9 mouse cellular contexts compared by ENCODE assay signal in the genomic region with DNA sequence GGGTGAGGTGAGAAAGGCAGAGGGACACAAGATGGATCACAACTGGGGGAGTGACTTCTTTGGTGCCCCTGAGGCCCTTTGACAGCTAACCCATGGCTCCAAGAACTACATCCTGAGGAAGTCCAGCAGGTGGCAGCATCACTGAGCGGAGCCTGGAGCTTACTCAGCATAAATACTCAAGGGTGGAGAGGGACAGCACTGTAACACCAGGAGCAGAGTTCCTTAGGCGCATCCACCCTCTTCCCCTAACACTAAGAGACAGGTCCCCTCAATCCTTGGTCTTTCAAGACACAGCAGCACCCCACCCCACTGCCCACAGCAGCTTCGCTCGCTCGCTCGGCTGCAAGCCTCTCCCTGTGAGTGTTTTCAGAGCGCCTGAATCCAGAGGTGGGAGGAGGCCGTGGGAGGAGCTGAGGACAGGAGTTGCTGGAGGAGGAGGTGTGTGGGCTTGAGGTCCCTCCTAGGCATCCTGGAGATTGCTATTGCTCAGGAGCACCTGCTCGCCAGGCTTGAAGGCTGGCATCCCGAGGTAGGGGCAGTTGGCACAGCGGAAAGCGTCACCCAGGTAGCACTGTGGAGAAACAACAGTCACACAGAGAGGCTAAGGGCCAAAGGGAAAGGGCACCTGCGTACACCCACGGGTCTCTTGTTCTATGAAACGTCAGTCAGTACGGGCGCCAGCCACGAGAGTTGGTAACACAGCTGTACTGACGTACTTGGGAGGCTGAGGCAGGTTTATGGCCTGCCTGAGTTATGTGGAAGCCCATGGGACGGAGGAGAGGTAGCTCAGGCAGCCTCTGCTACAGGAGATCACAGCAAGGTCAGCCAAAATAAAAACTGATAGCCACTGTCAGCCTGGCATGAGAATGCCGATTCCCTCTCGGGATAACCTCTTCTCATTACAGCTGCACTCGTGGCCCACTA. TPM values are rescaled to one million over a fixed set of nuclear protein-coding genes. Genes with fewer than 3 reads are reported as not detected.
DNase-seq lines count a peak whose midpoint lies in the region; ATAC-seq and TF ChIP-seq lines count a peak whose summit lies in the region.
"Had no signal": no experiment of that assay in that cellular context is flagged by ENCODE, and none has a peak within 500 bp of the region (broad histone marks: within the 10 kb centered on the region; RNA-seq: fewer than 3 reads in every experiment).

No protein-coding gene starts in this region.

- no peaks in the 10 kb centered on the region for H3K4me1 ChIP-seq in bone marrow macrophage, adult 2 months (ENCODE audit: control insufficient read depth, insufficient read depth, low read length)
- H3K4me1 ChIP-seq in forebrain, embryonic 13.5 days = no peaks in the 10 kb centered on the region
- no peaks in the 10 kb centered on the region for H3K4me1 ChIP-seq in hindbrain, embryonic 16.5 days (ENCODE audit: control insufficient read depth, insufficient read depth, low read depth, low read length)
- no peaks in the 10 kb centered on the region for H3K4me1 ChIP-seq in limb, embryonic 12.5 days (replicated peaks)
- H3K4me1 ChIP-seq in midbrain, embryonic 14.5 days (ENCODE audit: control insufficient read depth, insufficient read depth, low read length) = no peaks in the 10 kb centered on the region

- no peak overlapping the region for H3K27ac ChIP-seq in bone marrow macrophage, adult 2 months (ENCODE audit: insufficient read depth, low read depth, low read length)
- no peak overlapping the region for H3K27ac ChIP-seq in forebrain, embryonic 13.5 days
- no peak overlapping the region for H3K27ac ChIP-seq in hindbrain, embryonic 16.5 days (ENCODE audit: low read depth, low read length)
- H3K27ac ChIP-seq in limb, embryonic 12.5 days = no peak overlapping the region
- H3K27ac ChIP-seq in midbrain, embryonic 14.5 days (replicated peaks; ENCODE audit: low read depth, low read length) = no peak overlapping the region

- peaks cover 70% of the 10 kb centered on the region for H3K36me3 ChIP-seq in forebrain, embryonic 13.5 days (ENCODE audit: poor library complexity, severe bottlenecking)
- H3K36me3 ChIP-seq in hindbrain, embryonic 16.5 days (ENCODE audit: control insufficient read depth, insufficient read depth, low read length) = peaks cover 30% of the 10 kb centered on the region
- peaks cover 76% of the 10 kb centered on the region for H3K36me3 ChIP-seq in limb, embryonic 12.5 days
- peaks cover 68% of the 10 kb centered on the region for H3K36me3 ChIP-seq in midbrain, embryonic 14.5 days (ENCODE audit: control insufficient read depth, insufficient read depth, low read length)

- no peak overlapping the region for H3K9ac ChIP-seq in forebrain, embryonic 13.5 days
- no peak overlapping the region for H3K9ac ChIP-seq in hindbrain, embryonic 16.5 days (ENCODE audit: low read depth, low read length)
- no peak overlapping the region for H3K9ac ChIP-seq in limb, embryonic 12.5 days (replicated peaks)
- no peak overlapping the region for H3K9ac ChIP-seq in midbrain, embryonic 14.5 days (replicated peaks; ENCODE audit: low read length)

- no peaks in the 10 kb centered on the region for H3K27me3 ChIP-seq in forebrain, embryonic 13.5 days
- H3K27me3 ChIP-seq in hindbrain, embryonic 16.5 days (replicated peaks; ENCODE audit: control insufficient read depth, insufficient read depth, low read length) = no peaks in the 10 kb centered on the region
- no peaks in the 10 kb centered on the region for H3K27me3 ChIP-seq in limb, embryonic 12.5 days
- no peaks in the 10 kb centered on the region for H3K27me3 ChIP-seq in midbrain, embryonic 14.5 days (ENCODE audit: control insufficient read depth, insufficient read depth, low read length)
- H3K27me3 ChIP-seq: megakaryocyte, embryonic 14.5 days had no signal

- H3K9me3 ChIP-seq in forebrain, embryonic 13.5 days (replicated peaks) = no peaks in the 10 kb centered on the region
- H3K9me3 ChIP-seq in hindbrain, embryonic 16.5 days (ENCODE audit: control insufficient read depth, low read length) = no peaks in the 10 kb centered on the region
- no peaks in the 10 kb centered on the region for H3K9me3 ChIP-seq in limb, embryonic 12.5 days
- H3K9me3 ChIP-seq in midbrain, embryonic 14.5 days (ENCODE audit: control insufficient read depth, low read length) = no peaks in the 10 kb centered on the region
- H3K9me3 ChIP-seq: megakaryocyte, embryonic 14.5 days had no signal

- ATAC-seq in forebrain, embryonic 13.5 days = peak; percentile 61
- peak; percentile 51; the same call in 1 of the 2 replicates for ATAC-seq in hindbrain, embryonic 16.5 days
- peak; percentile 34; the same call in 1 of the 2 replicates for ATAC-seq in limb, embryonic 12.5 days (ENCODE audit: insufficient number of reproducible peaks, insufficient read depth, low FRiP score, low TSS enrichment, low read depth)
- ATAC-seq in midbrain, embryonic 14.5 days (ENCODE audit: low FRiP score, low TSS enrichment) = no peak

- TF ChIP-seq POLR2A in bone marrow macrophage, adult 2 months (IDR thresholded peaks at IDR 0.05; ENCODE audit: borderline replicate concordance, low read depth, low read length) = no peak

- 80% methylated on average over 23 of the region's 23 CpGs for WGBS in forebrain, embryonic 13.5 days
- WGBS in hindbrain, embryonic 16.5 days = 82% methylated on average over 23 of the region's 23 CpGs
- 78% methylated on average over 23 of the region's 23 CpGs for WGBS in limb, embryonic 12.5 days
- 80% methylated on average over 23 of the region's 23 CpGs for WGBS in midbrain, embryonic 14.5 days

- DNase-seq in frontal cortex, postnatal 36 days (ENCODE audit: low spot score in 2 of 2) = peak; percentile 43 to 73
- no peak for DNase-seq in frontal cortex, postnatal 14 days (ENCODE audit: low spot score in 2 of 2)
- peak; percentile 79 for DNase-seq in midbrain, embryonic 14.5 days
- peak; percentile 61 to 69 for DNase-seq in spleen, postnatal 4 days (ENCODE audit: low spot score in 2 of 2)

- H3K4me2 ChIP-seq in forebrain, embryonic 13.5 days = no peak overlapping the region
- no peak overlapping the region for H3K4me2 ChIP-seq in hindbrain, embryonic 16.5 days (ENCODE audit: low read length)
- no peak overlapping the region for H3K4me2 ChIP-seq in limb, embryonic 12.5 days
- H3K4me2 ChIP-seq in midbrain, embryonic 14.5 days (ENCODE audit: low read length) = no peak overlapping the region

- TF ChIP-seq CTCF in bone marrow macrophage, adult 2 months (IDR thresholded peaks at IDR 0.05; ENCODE audit: low read depth, low read length) = 0 out of 2 replicates have a peak, but pooled peaks have one; percentile 21

- no peak overlapping the region for H3K4me3 ChIP-seq in bone marrow macrophage, adult 2 months (ENCODE audit: insufficient read depth, low read length)
- H3K4me3 ChIP-seq in forebrain, embryonic 13.5 days = no peak overlapping the region
- no peak overlapping the region for H3K4me3 ChIP-seq in hindbrain, embryonic 16.5 days (ENCODE audit: low read length)
- H3K4me3 ChIP-seq in limb, embryonic 12.5 days (replicated peaks) = no peak overlapping the region
- H3K4me3 ChIP-seq in midbrain, embryonic 14.5 days (replicated peaks; ENCODE audit: low read depth, low read length) = no peak overlapping the region
- H3K4me3 ChIP-seq: megakaryocyte, embryonic 14.5 days had no signal

RNA-seq across cellular contexts. Expression of a gene that starts 12.6 kb away (rescaled TPM):
- not detected in 2 replicates for polyA plus RNA-seq in bone marrow macrophage, adult 2 months (2012; ENCODE audit: insufficient read depth, insufficient read length, missing spikeins)
- polyA plus RNA-seq in forebrain, embryonic 13.5 days (2015; fragmentation: Nextera tagmentation; extraction: Ambion mirVana) = not detected in 2 replicates
- polyA plus RNA-seq in hindbrain, embryonic 16.5 days (2015; fragmentation: Nextera tagmentation; extraction: Ambion mirVana) = 0.79 and 0.80 TPM in 2 replicates
- not detected in 2 replicates for polyA plus RNA-seq in limb, embryonic 12.5 days (2016; fragmentation: Nextera tagmentation; extraction: Ambion mirVana)
- polyA plus RNA-seq in midbrain, embryonic 14.5 days (2014; fragmentation: Nextera tagmentation; extraction: Ambion mirVana) = 0.81 TPM in 1 of 2 replicates, not detected in the other

RNA-seq across cellular contexts. Expression of a gene that starts 15.2 kb away (rescaled TPM):
- 33.1 and 34.1 TPM in 2 replicates for polyA plus RNA-seq in bone marrow macrophage, adult 2 months (2012; ENCODE audit: insufficient read depth, insufficient read length, missing spikeins)
- 55.0 and 60.8 TPM in 2 replicates for polyA plus RNA-seq in forebrain, embryonic 13.5 days (2015; fragmentation: Nextera tagmentation; extraction: Ambion mirVana)
- polyA plus RNA-seq in hindbrain, embryonic 16.5 days (2015; fragmentation: Nextera tagmentation; extraction: Ambion mirVana) = 67.7 and 69.8 TPM in 2 replicates
- 61.8 and 64.4 TPM in 2 replicates for polyA plus RNA-seq in limb, embryonic 12.5 days (2016; fragmentation: Nextera tagmentation; extraction: Ambion mirVana)
- polyA plus RNA-seq in midbrain, embryonic 14.5 days (2014; fragmentation: Nextera tagmentation; extraction: Ambion mirVana) = 54.9 and 56.0 TPM in 2 replicates

RNA-seq across cellular contexts. Expression of a gene that starts 15.3 kb away (rescaled TPM):
- 12.9 and 19.7 TPM in 2 replicates for polyA plus RNA-seq in bone marrow macrophage, adult 2 months (2012; ENCODE audit: insufficient read depth, insufficient read length, missing spikeins)
- polyA plus RNA-seq in forebrain, embryonic 13.5 days (2015; fragmentation: Nextera tagmentation; extraction: Ambion mirVana) = 162 and 176 TPM in 2 replicates
- polyA plus RNA-seq in hindbrain, embryonic 16.5 days (2015; fragmentation: Nextera tagmentation; extraction: Ambion mirVana) = 190 and 191 TPM in 2 replicates
- polyA plus RNA-seq in limb, embryonic 12.5 days (2016; fragmentation: Nextera tagmentation; extraction: Ambion mirVana) = 145 and 156 TPM in 2 replicates
- polyA plus RNA-seq in midbrain, embryonic 14.5 days (2014; fragmentation: Nextera tagmentation; extraction: Ambion mirVana) = 166 and 200 TPM in 2 replicates

RNA-seq across cellular contexts. Expression of a gene that starts 34.4 kb away (rescaled TPM):
- polyA plus RNA-seq in bone marrow macrophage, adult 2 months (2012; ENCODE audit: insufficient read depth, insufficient read length, missing spikeins) = 41.7 and 44.9 TPM in 2 replicates
- polyA plus RNA-seq in forebrain, embryonic 13.5 days (2015; fragmentation: Nextera tagmentation; extraction: Ambion mirVana) = 170 TPM in 2 replicates
- polyA plus RNA-seq in hindbrain, embryonic 16.5 days (2015; fragmentation: Nextera tagmentation; extraction: Ambion mirVana) = 109 and 119 TPM in 2 replicates
- polyA plus RNA-seq in limb, embryonic 12.5 days (2016; fragmentation: Nextera tagmentation; extraction: Ambion mirVana) = 161 and 173 TPM in 2 replicates
- 117 and 127 TPM in 2 replicates for polyA plus RNA-seq in midbrain, embryonic 14.5 days (2014; fragmentation: Nextera tagmentation; extraction: Ambion mirVana)

RNA-seq across cellular contexts. Expression of a gene that starts 51.1 kb away (rescaled TPM):
- 0.56 and 0.76 TPM in 2 replicates for polyA plus RNA-seq in bone marrow macrophage, adult 2 months (2012; ENCODE audit: insufficient read depth, insufficient read length, missing spikeins)
- polyA plus RNA-seq in forebrain, embryonic 13.5 days (2015; fragmentation: Nextera tagmentation; extraction: Ambion mirVana) = 6.9 and 8.6 TPM in 2 replicates
- polyA plus RNA-seq in hindbrain, embryonic 16.5 days (2015; fragmentation: Nextera tagmentation; extraction: Ambion mirVana) = 61.2 and 62.0 TPM in 2 replicates
- 5.3 and 7.5 TPM in 2 replicates for polyA plus RNA-seq in limb, embryonic 12.5 days (2016; fragmentation: Nextera tagmentation; extraction: Ambion mirVana)
- polyA plus RNA-seq in midbrain, embryonic 14.5 days (2014; fragmentation: Nextera tagmentation; extraction: Ambion mirVana) = 19.1 and 21.8 TPM in 2 replicates

Comparison
In these comparisons a context has a peak if more than half of its experiments do, and no peak if none do; other contexts are left out.
1. DNase-seq: peak in frontal cortex, postnatal 36 days (2 of 2), midbrain, embryonic 14.5 days (single experiment) and spleen, postnatal 4 days (2 of 2); none in frontal cortex, postnatal 14 days (0 of 2).